Mouse (Mus musculus) embryonic facial prominence, embryonic 15.5 days (tissue): Measurements from ENCODE around the gene Nicn1. TPM values are rescaled to one million over a fixed set of nuclear protein-coding genes. Genes with fewer than 3 reads are reported as not detected.

Experiments used
- ATAC-seq: fragments of 200-750 bp; cut with Nextera tagmentation; 2 replicates; pipeline ENCODE4 v1.8.0; 2017; ENCODE audit warnings: low read depth, moderate TSS enrichment; ENCODE audit not compliant: insufficient number of reproducible peaks, low FRiP score, low TSS enrichment
- H3K27ac ChIP-seq: fragments of 300-500 bp; sonication (generic); replicated peaks from 2 replicates; pipeline ENCODE4 v1.5.1; 2015; ENCODE audit warnings: mild to moderate bottlenecking, inconsistent platforms
- H3K27me3 ChIP-seq: fragments of 300-500 bp; sonication (generic); 2 replicates; pipeline ENCODE4 v1.6.1; 2015; ENCODE audit warnings: inconsistent platforms
- H3K36me3 ChIP-seq: fragments of 300-500 bp; sonication (generic); 2 replicates; pipeline ENCODE4 v1.6.1; 2015; ENCODE audit warnings: mild to moderate bottlenecking, inconsistent platforms
- H3K4me1 ChIP-seq: fragments of 300-500 bp; sonication (generic); 2 replicates; pipeline ENCODE4 v1.6.1; 2015; ENCODE audit warnings: inconsistent platforms
- H3K4me2 ChIP-seq: fragments of 300-500 bp; sonication (generic); replicated peaks from 2 replicates; pipeline ENCODE4 v1.6.1; 2015; ENCODE audit warnings: mild to moderate bottlenecking, inconsistent platforms
- H3K4me3 ChIP-seq: fragments of 300-500 bp; sonication (generic); replicated peaks from 2 replicates; pipeline ENCODE4 v1.5.1; 2015; ENCODE audit warnings: mild to moderate bottlenecking, inconsistent platforms
- H3K9ac ChIP-seq: fragments of 300-500 bp; sonication (generic); 2 replicates; pipeline ENCODE4 v1.6.1; 2015; ENCODE audit warnings: inconsistent platforms
- H3K9me3 ChIP-seq: fragments of 300-500 bp; sonication (generic); replicated peaks from 2 replicates; pipeline ENCODE4 v1.6.1; 2016; ENCODE audit warnings: inconsistent platforms
- WGBS: fragments of 180-500 bp; shearing (Covaris S2); methylation state at CpG from one replicate; pipeline ENCODE4 v1.1.7; 2015; 5-methylcytosine and 5-hydroxymethylcytosine counted together
- polyA plus RNA-seq: library from polyadenylated mRNA; unstranded; fragments of >200 nt; fragmentation: Nextera tagmentation; extraction: Ambion mirVana; gene quantifications from 2 replicates; pipeline ENCODE4 v1.2.1, GENCODE M21; 2015

The Nicn1 gene
- polyA plus RNA-seq = 41.7 and 42.9 TPM in 2 replicates

DNA sequence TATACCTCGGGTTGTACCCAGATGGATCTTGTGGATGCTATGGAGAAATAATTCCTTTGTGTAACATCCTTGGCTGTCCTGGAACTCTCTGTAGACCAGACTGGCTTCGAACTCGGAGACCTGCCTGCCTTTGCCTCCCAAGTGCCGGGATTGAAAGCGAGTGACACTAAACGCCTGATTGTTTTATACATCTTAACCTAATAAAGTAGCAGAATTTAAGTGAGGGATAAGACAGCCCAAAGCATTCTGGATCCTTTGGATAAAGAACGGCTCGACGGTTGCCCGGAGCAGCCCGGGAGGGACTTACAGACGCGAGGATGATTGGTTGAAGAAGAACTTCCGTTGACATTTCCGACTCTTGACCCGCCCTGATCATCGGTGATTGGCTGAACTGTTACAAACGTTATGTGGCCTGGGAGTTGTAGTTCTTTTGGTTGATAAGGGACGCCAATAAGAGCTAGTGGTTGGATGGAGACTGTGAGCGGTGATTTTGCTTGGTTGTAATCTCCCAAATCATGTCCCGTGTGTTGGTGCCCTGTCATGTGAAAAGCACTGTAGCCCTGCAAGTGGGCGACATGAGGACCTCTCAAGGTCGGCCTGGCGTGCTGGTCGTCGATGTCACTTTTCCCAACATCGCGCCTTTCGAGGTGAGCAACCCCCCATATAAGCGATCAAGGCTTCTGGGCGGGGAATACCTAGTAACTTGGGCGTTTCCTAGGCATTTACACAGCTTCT, at the start of gene Nicn1:
TSS of gene Nicn1 (plus strand) at position 414 of the 735 bp plus-strand sequence.
- Histone ChIP-seq H3K27ac (peak within 1 kb of the TSS; percentile 85), H3K4me1 (peaks cover 4% of the 10 kb centered on the region), H3K36me3 (peaks cover 12% of the 10 kb centered on the region; the same call in 1 of the 2 replicates), H3K4me2 (peak within 1 kb of the TSS; percentile 69), H3K9me3 (no peaks in the 10 kb centered on the region), H3K9ac (peak within 1 kb of the TSS; percentile 53), H3K27me3 (no peaks in the 10 kb centered on the region), H3K4me3 (peak within 1 kb of the TSS; percentile 64)
- WGBS = under 1% methylated on average over 32 of the region's 32 CpGs
- ATAC-seq = peak; percentile 97

DNA sequence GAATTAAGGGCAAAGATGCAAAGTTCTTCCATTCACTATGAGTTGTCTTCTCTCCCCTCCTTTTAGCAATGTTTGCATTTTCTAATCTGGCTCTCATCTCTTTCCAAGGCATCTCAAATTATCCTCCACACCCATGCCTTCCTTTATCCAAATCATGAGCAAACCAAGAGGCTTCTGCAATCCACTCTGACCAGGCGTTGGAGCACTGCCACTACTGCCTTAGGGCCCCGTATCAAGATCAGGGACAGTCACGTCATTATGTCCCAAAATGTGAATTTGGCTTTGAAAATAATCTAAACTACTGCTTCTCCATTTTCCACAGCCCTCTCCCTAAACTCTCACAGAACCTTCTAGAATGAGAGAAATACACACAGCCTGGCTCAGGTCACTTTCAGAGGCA, 45.7 kb upstream of the Nicn1 start:
- 74% methylated on average over 3 of the region's 3 CpGs for WGBS
- ATAC-seq = no peak

DNA sequence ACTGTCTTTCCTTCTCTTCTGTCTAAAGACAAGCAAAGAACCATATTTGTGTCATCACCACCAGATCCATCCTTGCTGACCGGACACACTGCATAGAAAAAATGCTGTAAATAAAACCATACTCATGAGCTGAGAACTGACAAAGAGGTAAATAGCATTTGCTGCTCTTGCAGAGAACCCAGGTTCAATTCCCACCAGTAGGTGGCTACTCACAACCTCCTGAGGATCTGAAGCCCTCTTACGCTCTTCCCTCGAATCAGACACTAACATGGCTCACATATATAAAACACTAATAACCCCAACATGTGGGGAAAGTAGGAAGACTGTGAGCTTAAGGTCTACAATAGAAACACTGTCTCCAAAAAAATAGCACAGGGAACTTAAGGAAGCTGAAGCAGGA, 45.2 kb upstream of the Nicn1 start:
- Histone ChIP-seq H3K27ac (no peak overlapping the region), H3K4me2 (no peak overlapping the region), H3K9ac (no peak overlapping the region), H3K4me1 (no peaks in the 10 kb centered on the region), H3K9me3 (no peaks in the 10 kb centered on the region), H3K36me3 (peaks cover 12% of the 10 kb centered on the region), H3K4me3 (no peak overlapping the region), H3K27me3 (no peaks in the 10 kb centered on the region)
- WGBS = 75% methylated on average over 3 of the region's 3 CpGs
- no peak for ATAC-seq

More for the DNA sequence above, 45.7 kb upstream of the Nicn1 start:
- Histone ChIP-seq H3K4me2 (no peak overlapping the region), H3K9me3 (no peaks in the 10 kb centered on the region), H3K27ac (no peak overlapping the region), H3K36me3 (peaks cover 11% of the 10 kb centered on the region), H3K27me3 (no peaks in the 10 kb centered on the region), H3K4me3 (no peak overlapping the region), H3K4me1 (no peaks in the 10 kb centered on the region), H3K9ac (no peak overlapping the region)

DNA sequence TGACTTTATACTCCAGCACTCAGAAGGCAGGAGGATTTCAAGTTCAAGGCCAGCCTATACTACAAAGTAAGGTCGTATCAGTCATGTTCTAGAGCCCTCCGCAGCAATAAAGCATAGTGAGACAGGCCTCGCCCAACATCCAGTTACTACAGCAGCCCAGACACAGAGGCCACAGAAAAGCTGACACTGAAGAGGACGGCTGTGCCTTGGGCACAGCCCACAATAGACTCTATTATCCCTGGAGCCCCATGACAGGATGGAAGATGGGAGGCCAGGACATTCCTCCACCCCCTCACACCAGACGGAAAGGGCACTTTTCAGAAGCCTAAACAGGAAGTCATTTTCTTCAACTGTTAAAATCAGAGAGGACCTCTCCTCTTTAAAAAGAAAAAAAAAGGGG, 41.3 kb upstream of the Nicn1 start:
- Histone ChIP-seq H3K36me3 (peaks cover 29% of the 10 kb centered on the region), H3K27ac (no peak overlapping the region), H3K4me2 (no peak overlapping the region), H3K9ac (no peak overlapping the region), H3K27me3 (no peaks in the 10 kb centered on the region), H3K9me3 (no peaks in the 10 kb centered on the region), H3K4me3 (no peak overlapping the region), H3K4me1 (no peaks in the 10 kb centered on the region)
- no peak for ATAC-seq
- 45% methylated on average over 5 of the region's 5 CpGs for WGBS

DNA sequence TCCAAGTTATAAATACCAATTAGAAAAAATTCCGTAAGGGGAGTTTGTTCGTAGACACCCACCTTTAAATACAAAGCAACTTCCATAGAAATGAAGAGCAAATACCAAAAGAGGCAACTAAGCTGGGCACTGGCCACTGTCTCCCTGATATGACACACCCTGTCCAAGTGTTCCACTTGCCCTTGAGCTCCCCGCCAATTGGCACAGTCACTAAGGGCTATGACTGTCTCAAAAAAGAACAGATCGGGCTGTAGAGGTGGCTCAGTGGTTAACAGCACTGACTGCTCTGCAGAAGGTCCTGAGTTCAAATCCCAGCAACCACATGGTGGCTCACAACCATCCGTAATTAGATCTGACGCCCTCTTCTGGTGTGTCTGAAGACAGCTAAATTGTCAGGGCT, 38.4 kb upstream of the Nicn1 start:
- Histone ChIP-seq H3K4me1 (no peaks in the 10 kb centered on the region), H3K27ac (no peak overlapping the region), H3K4me3 (no peak overlapping the region), H3K27me3 (no peaks in the 10 kb centered on the region), H3K9me3 (no peaks in the 10 kb centered on the region), H3K4me2 (no peak overlapping the region), H3K9ac (no peak overlapping the region), H3K36me3 (peaks cover 24% of the 10 kb centered on the region)
- ATAC-seq = no peak
- WGBS = 93% methylated on average over 6 of the region's 6 CpGs

DNA sequence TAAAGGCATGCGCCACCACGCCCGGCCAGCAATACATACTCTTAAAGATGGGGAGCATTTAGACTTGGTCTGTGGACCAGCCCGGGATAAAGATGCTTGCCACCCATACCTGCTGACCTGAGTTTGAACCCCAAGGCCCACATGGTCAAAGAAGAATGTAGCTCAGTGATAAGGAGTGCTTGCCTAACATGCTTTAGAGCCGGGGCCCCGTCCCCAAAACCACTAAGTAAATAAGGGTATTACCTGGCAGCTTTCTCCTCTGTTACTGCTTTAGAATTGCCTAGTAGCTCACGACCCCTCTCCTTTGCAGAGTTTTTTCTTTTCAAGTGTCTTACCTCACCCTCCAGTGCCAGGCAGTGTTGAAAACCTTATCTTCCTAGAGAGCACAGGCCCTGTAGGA, 37.5 kb upstream of the Nicn1 start:
- no peak for ATAC-seq
- peaks cover 24% of the 10 kb centered on the region for H3K36me3 ChIP-seq
- no peaks in the 10 kb centered on the region for H3K4me1 ChIP-seq
- no peaks in the 10 kb centered on the region for H3K9me3 ChIP-seq
- no peaks in the 10 kb centered on the region for H3K27me3 ChIP-seq
- no peak overlapping the region for H3K4me3 ChIP-seq
- H3K9ac ChIP-seq = no peak overlapping the region
- no peak overlapping the region for H3K27ac ChIP-seq
- H3K4me2 ChIP-seq = no peak overlapping the region
- 93% methylated on average over 7 of the region's 7 CpGs for WGBS

DNA sequence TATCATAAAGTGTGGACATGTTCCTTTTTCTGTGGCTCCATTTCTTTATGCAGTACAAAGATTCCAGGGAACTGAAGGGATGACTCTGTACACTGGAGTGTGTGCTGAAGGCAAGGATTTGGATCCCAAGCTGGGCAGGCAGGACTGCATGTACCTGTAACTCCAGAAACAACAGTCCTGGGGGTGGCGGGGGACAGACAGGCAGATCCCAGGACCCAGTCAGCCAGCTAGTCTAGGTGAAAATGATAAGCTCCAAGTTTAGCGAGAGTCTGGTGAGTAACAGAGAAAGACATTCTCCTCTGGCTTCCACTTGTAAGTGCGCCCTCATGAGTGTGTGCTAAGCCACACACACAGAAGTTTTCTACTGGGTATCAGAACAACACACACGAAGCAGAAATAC, 29.7 kb upstream of the Nicn1 start:
- H3K27me3 ChIP-seq = no peaks in the 10 kb centered on the region
- no peaks in the 10 kb centered on the region for H3K36me3 ChIP-seq
- H3K4me1 ChIP-seq = peaks cover 24% of the 10 kb centered on the region
- WGBS = 72% methylated on average over 4 of the region's 4 CpGs
- no peak overlapping the region for H3K4me3 ChIP-seq
- H3K4me2 ChIP-seq = no peak overlapping the region
- no peak for ATAC-seq
- H3K9me3 ChIP-seq = no peaks in the 10 kb centered on the region
- H3K9ac ChIP-seq = no peak overlapping the region
- no peak overlapping the region for H3K27ac ChIP-seq

DNA sequence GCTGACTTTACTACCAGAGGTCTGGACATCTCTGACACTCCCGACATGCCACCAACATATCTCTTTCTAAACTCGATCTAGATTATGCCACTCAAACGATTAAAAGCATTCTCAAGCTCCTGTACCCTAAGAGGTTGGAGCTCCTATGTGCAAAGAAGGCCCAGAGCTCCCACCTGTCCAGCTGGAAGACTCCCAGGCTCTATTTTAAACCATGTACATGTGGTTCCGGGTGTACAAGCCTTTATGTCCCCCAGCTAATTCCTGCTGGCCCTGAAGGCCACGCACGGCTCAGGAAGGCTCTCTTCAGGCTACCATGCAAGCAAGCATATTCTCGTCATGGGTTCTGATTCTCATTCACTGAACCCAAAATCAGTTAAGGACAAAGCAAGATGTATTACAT, 28.4 kb upstream of the Nicn1 start:
- Histone ChIP-seq H3K36me3 (no peaks in the 10 kb centered on the region), H3K4me1 (peaks cover 24% of the 10 kb centered on the region), H3K9ac (0 out of 2 replicates have a peak overlapping the region, but pooled peaks have one; percentile 18), H3K27me3 (no peaks in the 10 kb centered on the region), H3K27ac (no peak overlapping the region), H3K9me3 (no peaks in the 10 kb centered on the region), H3K4me3 (peak overlapping the region; percentile 97), H3K4me2 (peak overlapping the region; percentile 76)
- 64% methylated on average over 7 of the region's 7 CpGs for WGBS
- ATAC-seq = no peak

DNA sequence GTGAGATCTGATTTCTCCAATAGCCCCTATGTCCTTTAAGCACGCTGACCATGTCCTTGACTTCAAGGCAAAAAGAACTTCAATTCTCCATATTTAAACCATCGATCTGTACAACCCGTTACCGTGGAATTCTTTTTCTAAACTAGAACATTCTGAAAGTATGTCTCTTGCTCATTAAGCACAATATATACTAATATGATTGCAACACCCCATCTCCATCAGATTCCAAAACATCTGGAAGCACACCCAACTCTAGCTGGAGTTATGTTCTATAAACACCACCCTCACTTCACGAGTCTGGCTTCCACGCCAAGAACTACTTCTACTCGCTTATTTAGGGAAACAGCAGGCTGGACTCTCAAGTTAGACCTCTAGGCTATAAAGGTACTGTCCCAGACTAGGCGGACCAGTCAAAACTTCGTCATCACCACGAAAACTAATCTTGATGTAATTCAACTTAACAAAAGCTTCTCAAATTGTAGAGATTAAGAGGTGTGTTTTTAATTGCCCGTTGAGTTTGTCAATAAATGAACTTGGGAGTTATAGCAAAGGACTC, 27.7 kb upstream of the Nicn1 start:
- ATAC-seq = no peak
- H3K9me3 ChIP-seq = no peaks in the 10 kb centered on the region
- H3K27ac ChIP-seq = peak overlapping the region; percentile 91; the same call in 1 of the 2 replicates
- no peaks in the 10 kb centered on the region for H3K36me3 ChIP-seq
- peak overlapping the region; percentile 76 for H3K4me2 ChIP-seq
- H3K9ac ChIP-seq = peak overlapping the region; percentile 87
- peaks cover 24% of the 10 kb centered on the region for H3K4me1 ChIP-seq
- peak overlapping the region; percentile 97 for H3K4me3 ChIP-seq
- 28% methylated on average over 11 of the region's 11 CpGs for WGBS
- H3K27me3 ChIP-seq = no peaks in the 10 kb centered on the region

DNA sequence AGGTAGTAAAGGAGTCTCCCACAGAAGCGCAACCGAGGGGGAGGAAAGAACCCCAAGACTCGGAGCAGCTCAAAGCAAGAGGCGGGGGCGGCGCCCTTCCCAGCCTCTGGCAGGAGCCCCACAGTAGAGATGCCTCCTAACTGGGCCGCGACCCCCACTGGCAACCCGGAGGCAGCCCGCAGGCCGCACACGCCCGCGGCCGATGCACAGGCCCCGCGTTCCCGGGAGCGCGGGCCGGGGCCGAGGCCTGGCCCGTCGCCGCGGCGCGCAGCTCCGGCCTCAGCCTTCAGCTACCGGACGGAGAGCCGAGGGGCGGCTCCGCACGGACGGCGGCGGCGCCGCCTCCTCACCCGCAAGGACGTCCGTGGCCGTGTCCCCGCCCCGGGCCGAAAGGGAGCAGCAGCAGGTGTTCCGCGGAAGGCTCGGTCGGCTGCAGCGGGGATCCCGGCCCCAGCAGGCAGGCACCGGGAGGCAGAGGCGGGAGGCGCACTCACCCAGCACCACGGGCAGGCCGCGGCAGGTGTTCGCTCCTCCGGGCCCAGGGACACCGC, 27.0 kb upstream of the Nicn1 start:
- Histone ChIP-seq H3K4me1 (peaks cover 24% of the 10 kb centered on the region), H3K9me3 (no peaks in the 10 kb centered on the region), H3K27ac (peak overlapping the region; percentile 91), H3K4me2 (peak overlapping the region; percentile 76), H3K27me3 (no peaks in the 10 kb centered on the region), H3K36me3 (no peaks in the 10 kb centered on the region), H3K9ac (peak overlapping the region; percentile 87), H3K4me3 (peak overlapping the region; percentile 97)
- WGBS = under 1% methylated on average over 62 of the region's 62 CpGs
- ATAC-seq = peak; percentile 42

DNA sequence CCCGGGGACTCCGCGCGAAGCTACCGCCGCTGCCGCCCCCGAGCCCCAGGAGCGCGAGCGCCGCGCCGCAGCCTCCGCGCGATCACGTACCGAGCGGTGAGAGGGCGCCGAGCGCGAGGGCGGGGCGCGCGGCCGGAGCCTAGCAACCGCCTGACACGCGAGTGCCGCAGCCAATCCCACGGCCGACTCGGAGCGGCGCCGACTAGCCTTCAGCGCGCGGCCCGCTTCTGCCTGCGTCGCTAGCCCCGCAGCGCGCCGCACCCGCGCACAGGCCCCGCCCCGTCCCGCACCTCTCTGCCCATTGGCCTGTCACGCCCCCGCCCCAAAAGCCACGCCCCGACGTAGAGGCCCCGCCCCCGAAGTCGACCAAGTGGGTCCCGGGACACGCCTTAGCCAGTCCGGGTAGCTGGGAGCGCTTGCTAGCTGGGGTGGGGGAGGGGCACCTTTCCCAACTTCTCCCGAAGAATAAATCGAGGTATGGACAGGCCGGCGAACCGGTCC, 26.5 kb upstream of the Nicn1 start, which contains the start of gene Dag1:
TSS of gene Dag1 (minus strand) at position 269 of the 501 bp plus-strand sequence.
- Histone ChIP-seq H3K36me3 (no peaks in the 10 kb centered on the region), H3K9me3 (no peaks in the 10 kb centered on the region), H3K4me2 (peak within 1 kb of the TSS; percentile 76), H3K27me3 (no peaks in the 10 kb centered on the region), H3K4me1 (peaks cover 24% of the 10 kb centered on the region), H3K4me3 (peak within 1 kb of the TSS; percentile 97), H3K27ac (peak within 1 kb of the TSS; percentile 91), H3K9ac (peak within 1 kb of the TSS; percentile 87)
- peak; percentile 97 for ATAC-seq
- under 1% methylated on average over 71 of the region's 71 CpGs for WGBS
